Comparison of ENCODE assay signal across 13 mouse cellular contexts in genomic region chr16:83173021-83173420, GRCm38 (mm10).
"Had no signal": no experiment of that assay in that cellular context is flagged by ENCODE, and none has a peak within 500 bp of the region (broad histone marks: within the 10 kb centered on the region; RNA-seq: fewer than 3 reads in every experiment).

No protein-coding gene starts in this region.

- DNase-seq: lung, adult 18-20 months; lung, embryonic 14.5 days; lung, postnatal 10 days; lung, postnatal 4 days; midbrain, embryonic 14.5 days; retina, postnatal 1 day; right cerebral cortex, postnatal 25 days; right cerebral cortex, postnatal 4 days; spleen, adult 18-20 months; thymus, adult 18-20 months; thymus, postnatal 14 days; thymus, postnatal 36 days had no signal

- ATAC-seq: midbrain, embryonic 16.5 days had no signal
